Mouse (Mus musculus): ENCODE data around the gene Iqgap1. TPM values are rescaled to one million over a fixed set of nuclear protein-coding genes. Genes with fewer than 3 reads are reported as not detected.

Gene Iqgap1
- polyA plus RNA-seq (2012; rRNA removed) = 30.6 and 35.5 TPM in 2 replicates

DNA sequence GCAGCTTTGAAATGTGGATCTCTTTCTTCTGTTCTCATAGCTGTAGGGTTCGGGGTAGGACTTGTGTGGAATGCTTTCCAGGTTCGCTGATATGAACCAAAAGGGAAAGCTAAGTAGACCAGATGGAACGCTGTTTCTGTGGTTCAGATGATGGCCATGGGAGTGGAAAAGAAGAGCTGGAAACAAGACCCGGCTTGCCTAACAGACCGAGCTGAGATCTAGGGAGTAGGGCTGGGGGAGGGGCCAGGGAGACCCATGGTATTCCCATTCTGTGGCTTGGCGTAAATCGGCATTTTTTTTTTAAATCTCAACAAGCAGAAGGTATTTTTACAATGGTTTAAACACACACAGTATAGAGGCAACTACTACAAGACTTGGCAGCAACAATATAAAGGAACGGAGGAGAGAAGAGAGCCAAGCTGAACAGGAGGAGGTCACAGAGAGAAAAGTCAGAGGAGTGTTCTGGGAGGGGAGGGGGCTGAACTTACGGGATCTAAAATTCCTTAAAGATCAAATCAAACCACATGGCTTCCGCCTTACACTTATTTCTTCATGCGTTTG is at the start of gene Iqgap1:
Iqgap1 (minus strand) TSS at position 132 of the 561 bp plus-strand sequence.
- no peaks in the 10 kb centered on the region for H3K27me3 ChIP-seq (ENCODE audit: control insufficient read depth, insufficient read depth, low read length)
- H3K36me3 ChIP-seq (ENCODE audit: control insufficient read depth, insufficient read depth, low read length) = no peaks in the 10 kb centered on the region
- H3K4me1 ChIP-seq (ENCODE audit: control insufficient read depth, insufficient read depth, low read length) = no peaks in the 10 kb centered on the region
- no peak within 1 kb of the TSS for H3K27ac ChIP-seq (ENCODE audit: control insufficient read depth, insufficient read depth, low read depth, low read length)
- no peak within 1 kb of the TSS for H3K4me3 ChIP-seq (ENCODE audit: control insufficient read depth, low read depth, low read length)
- no peak for TF ChIP-seq POLR2A (IDR thresholded peaks at IDR 0.05; ENCODE audit: control insufficient read depth, low read depth, low read length)
- TF ChIP-seq CTCF (IDR thresholded peaks at IDR 0.05; ENCODE audit: control insufficient read depth, insufficient read depth, insufficient replicate concordance, low read depth, low read length) = no peak

- Histone ChIP-seq H3K27me3 (ENCODE audit: control insufficient read depth, insufficient read depth, low read length) (no peaks in the 10 kb centered on the region), H3K27ac (ENCODE audit: control insufficient read depth, insufficient read depth, low read depth, low read length) (no peak overlapping the region), H3K36me3 (ENCODE audit: control insufficient read depth, insufficient read depth, low read length) (no peaks in the 10 kb centered on the region; the same call in 1 of the 2 replicates), H3K4me3 (ENCODE audit: control insufficient read depth, low read depth, low read length) (no peak overlapping the region), H3K4me1 (ENCODE audit: control insufficient read depth, insufficient read depth, low read length) (peaks cover 11% of the 10 kb centered on the region)
- TF ChIP-seq CTCF (IDR thresholded peaks at IDR 0.05; ENCODE audit: control insufficient read depth, insufficient read depth, insufficient replicate concordance, low read depth, low read length) (no peak), POLR2A (IDR thresholded peaks at IDR 0.05; ENCODE audit: control insufficient read depth, low read depth, low read length) (no peak)
These were observed 47.9 kb upstream of the Iqgap1 start for GRCm38 (mm10) chr7:80873631-80874030.

DNA sequence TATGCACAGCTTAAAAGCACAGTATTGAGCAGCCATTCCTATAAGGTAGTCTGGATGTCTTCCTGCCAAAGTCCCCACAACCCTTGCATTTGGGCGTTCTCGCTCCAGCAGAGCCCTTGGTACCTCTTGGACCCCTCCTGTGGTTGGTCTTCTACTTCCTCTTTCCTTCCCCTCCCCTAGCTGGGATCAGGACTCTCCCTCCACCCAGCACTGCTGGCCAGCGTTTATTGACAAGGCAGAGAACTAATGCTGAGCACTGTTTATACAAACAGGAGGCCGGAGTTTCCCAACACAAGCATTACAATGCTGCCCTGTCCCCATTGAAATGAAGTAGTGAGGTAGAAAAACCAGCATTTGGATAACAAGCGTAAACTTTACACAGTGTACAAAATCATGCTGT is 47.3 kb upstream of the Iqgap1 start:
- Histone ChIP-seq H3K4me1 (ENCODE audit: control insufficient read depth, insufficient read depth, low read length) (peaks cover 11% of the 10 kb centered on the region), H3K36me3 (ENCODE audit: control insufficient read depth, insufficient read depth, low read length) (no peaks in the 10 kb centered on the region; the same call in 1 of the 2 replicates), H3K4me3 (ENCODE audit: control insufficient read depth, low read depth, low read length) (no peak overlapping the region), H3K27ac (ENCODE audit: control insufficient read depth, insufficient read depth, low read depth, low read length) (no peak overlapping the region), H3K27me3 (ENCODE audit: control insufficient read depth, insufficient read depth, low read length) (no peaks in the 10 kb centered on the region)
- TF ChIP-seq POLR2A (IDR thresholded peaks at IDR 0.05; ENCODE audit: control insufficient read depth, low read depth, low read length) (no peak), CTCF (IDR thresholded peaks at IDR 0.05; ENCODE audit: control insufficient read depth, insufficient read depth, insufficient replicate concordance, low read depth, low read length) (no peak)

- TF ChIP-seq CTCF (IDR thresholded peaks at IDR 0.05; ENCODE audit: control insufficient read depth, insufficient read depth, insufficient replicate concordance, low read depth, low read length) (no peak), POLR2A (IDR thresholded peaks at IDR 0.05; ENCODE audit: control insufficient read depth, low read depth, low read length) (no peak)
- no peak overlapping the region for H3K27ac ChIP-seq (ENCODE audit: control insufficient read depth, insufficient read depth, low read depth, low read length)
- H3K4me3 ChIP-seq (ENCODE audit: control insufficient read depth, low read depth, low read length) = no peak overlapping the region
- H3K27me3 ChIP-seq (ENCODE audit: control insufficient read depth, insufficient read depth, low read length) = no peaks in the 10 kb centered on the region
- H3K36me3 ChIP-seq (ENCODE audit: control insufficient read depth, insufficient read depth, low read length) = peaks cover 4% of the 10 kb centered on the region
- no peaks in the 10 kb centered on the region; the same call in 1 of the 2 replicates for H3K4me1 ChIP-seq (ENCODE audit: control insufficient read depth, insufficient read depth, low read length)
These were observed 42.9 kb upstream of the Iqgap1 start for GRCm38 (mm10) chr7:80868686-80869085.

GRCm38 (mm10) chr7:80866514-80867147 is 40.9 kb upstream of the Iqgap1 start:
- peaks cover 4% of the 10 kb centered on the region for H3K36me3 ChIP-seq (ENCODE audit: control insufficient read depth, insufficient read depth, low read length)
- H3K27me3 ChIP-seq (ENCODE audit: control insufficient read depth, insufficient read depth, low read length) = no peaks in the 10 kb centered on the region
- H3K4me1 ChIP-seq (ENCODE audit: control insufficient read depth, insufficient read depth, low read length) = no peaks in the 10 kb centered on the region; the same call in 1 of the 2 replicates
- no peak overlapping the region for H3K27ac ChIP-seq (ENCODE audit: control insufficient read depth, insufficient read depth, low read depth, low read length)
- TF ChIP-seq CTCF (IDR thresholded peaks at IDR 0.05; ENCODE audit: control insufficient read depth, insufficient read depth, insufficient replicate concordance, low read depth, low read length) = no peak
- no peak for TF ChIP-seq POLR2A (IDR thresholded peaks at IDR 0.05; ENCODE audit: control insufficient read depth, low read depth, low read length)
- H3K4me3 ChIP-seq (ENCODE audit: control insufficient read depth, low read depth, low read length) = no peak overlapping the region; the same call in 1 of the 2 replicates

GRCm38 (mm10) chr7:80865521-80865920 is 39.7 kb upstream of the Iqgap1 start:
- H3K27ac ChIP-seq (ENCODE audit: control insufficient read depth, insufficient read depth, low read depth, low read length) = peak overlapping the region; percentile 2; the same call in 1 of the 2 replicates
- TF ChIP-seq POLR2A (IDR thresholded peaks at IDR 0.05; ENCODE audit: control insufficient read depth, low read depth, low read length) = no peak
- no peak for TF ChIP-seq CTCF (IDR thresholded peaks at IDR 0.05; ENCODE audit: control insufficient read depth, insufficient read depth, insufficient replicate concordance, low read depth, low read length)
- no peaks in the 10 kb centered on the region for H3K27me3 ChIP-seq (ENCODE audit: control insufficient read depth, insufficient read depth, low read length)
- no peaks in the 10 kb centered on the region; the same call in 1 of the 2 replicates for H3K4me1 ChIP-seq (ENCODE audit: control insufficient read depth, insufficient read depth, low read length)
- H3K4me3 ChIP-seq (ENCODE audit: control insufficient read depth, low read depth, low read length) = peak overlapping the region; percentile 81
- peaks cover 5% of the 10 kb centered on the region for H3K36me3 ChIP-seq (ENCODE audit: control insufficient read depth, insufficient read depth, low read length)

DNA sequence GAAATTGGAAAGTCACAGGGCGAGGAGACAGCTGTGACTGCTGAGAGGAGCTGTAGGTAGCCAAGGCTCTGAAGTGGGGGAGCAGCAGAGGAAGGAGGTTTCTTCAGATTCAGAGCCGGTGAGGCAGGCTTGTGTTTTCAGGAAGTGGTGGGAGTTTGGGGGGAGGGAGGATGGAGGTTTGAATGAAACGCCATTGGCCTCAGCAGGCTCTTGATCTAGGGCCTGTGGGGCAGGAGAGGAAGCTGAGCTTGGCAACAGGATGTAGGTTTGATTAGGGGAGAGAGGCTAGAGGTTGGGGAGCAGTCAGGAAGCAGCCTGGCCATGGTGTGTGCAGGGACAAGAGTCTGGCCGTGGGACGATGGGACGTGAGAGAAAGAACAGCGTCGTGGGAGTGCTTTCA is 39.1 kb upstream of the Iqgap1 start:
- TF ChIP-seq CTCF (IDR thresholded peaks at IDR 0.05; ENCODE audit: control insufficient read depth, insufficient read depth, insufficient replicate concordance, low read depth, low read length) (no peak), POLR2A (IDR thresholded peaks at IDR 0.05; ENCODE audit: control insufficient read depth, low read depth, low read length) (no peak)

More for the DNA sequence above, 39.1 kb upstream of the Iqgap1 start:
- Histone ChIP-seq H3K4me3 (ENCODE audit: control insufficient read depth, low read depth, low read length) (peak overlapping the region; percentile 81), H3K27ac (ENCODE audit: control insufficient read depth, insufficient read depth, low read depth, low read length) (peak overlapping the region; percentile 37; the same call in 1 of the 2 replicates), H3K27me3 (ENCODE audit: control insufficient read depth, insufficient read depth, low read length) (no peaks in the 10 kb centered on the region), H3K4me1 (ENCODE audit: control insufficient read depth, insufficient read depth, low read length) (no peaks in the 10 kb centered on the region; the same call in 1 of the 2 replicates), H3K36me3 (ENCODE audit: control insufficient read depth, insufficient read depth, low read length) (peaks cover 5% of the 10 kb centered on the region)

Data from testis, adult 2 months (tissue).